Mouse (Mus musculus) testis, adult 2 months (tissue): ENCODE data around the gene Gm28051.

Experiments
- CTCF ChIP-seq: fragments of 200-500 bp; IDR thresholded peaks from 2 replicates; pipeline ENCODE4 v1.5.1; 2012; ENCODE audit warnings: low read depth, mild to moderate bottlenecking, inconsistent platforms, low read length, moderate library complexity; ENCODE audit not compliant: control insufficient read depth, insufficient read depth, insufficient replicate concordance
- POLR2A ChIP-seq: fragments of 200-500 bp; IDR thresholded peaks from 2 replicates; pipeline ENCODE4 v1.6.1; 2012; ENCODE audit warnings: low read depth, mild to moderate bottlenecking, inconsistent platforms, low read length, moderate library complexity; ENCODE audit not compliant: control insufficient read depth

- no peak for TF ChIP-seq CTCF
- TF ChIP-seq POLR2A, result no peak
Measured at GRCm38 (mm10) chr12:102698089-102698684, 59.4 kb downstream of the Gm28051 start.
